Mouse (Mus musculus) ZHBTc4 (cell line): ENCODE measurements at regions not wholly inside any gene's neighbourhood (a gene's known extent, or its start where the extent isn't known, plus 50 kb on each side); places are given as distances from the start of the nearest gene placed in this dataset.

Experiments
- DNase-seq: peaks from one replicate; pipeline ENCODE4 v3.0.0-alpha.2; 2011; ENCODE audit warnings: low read depth, low spot score

DNA sequence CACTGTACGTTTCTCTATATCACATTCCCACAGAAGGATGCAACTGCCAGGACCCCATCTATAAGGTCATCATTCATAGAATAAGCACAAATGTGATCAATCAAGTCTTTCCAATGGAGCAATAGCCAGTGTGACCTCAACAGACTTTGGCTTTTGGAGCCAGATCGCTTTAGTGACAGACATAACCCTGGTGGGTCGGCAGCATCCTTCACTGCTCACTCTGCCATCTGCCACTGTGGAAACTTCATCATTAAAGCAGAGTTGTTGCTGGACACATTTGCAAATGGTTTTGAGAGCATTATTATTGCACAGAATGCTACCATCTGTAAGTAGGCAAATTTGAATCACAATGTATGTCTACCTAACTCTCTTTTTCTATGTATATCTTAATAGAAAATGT is 212.9 kb upstream of the Gk2 start:
- DNase-seq: no peak

DNA sequence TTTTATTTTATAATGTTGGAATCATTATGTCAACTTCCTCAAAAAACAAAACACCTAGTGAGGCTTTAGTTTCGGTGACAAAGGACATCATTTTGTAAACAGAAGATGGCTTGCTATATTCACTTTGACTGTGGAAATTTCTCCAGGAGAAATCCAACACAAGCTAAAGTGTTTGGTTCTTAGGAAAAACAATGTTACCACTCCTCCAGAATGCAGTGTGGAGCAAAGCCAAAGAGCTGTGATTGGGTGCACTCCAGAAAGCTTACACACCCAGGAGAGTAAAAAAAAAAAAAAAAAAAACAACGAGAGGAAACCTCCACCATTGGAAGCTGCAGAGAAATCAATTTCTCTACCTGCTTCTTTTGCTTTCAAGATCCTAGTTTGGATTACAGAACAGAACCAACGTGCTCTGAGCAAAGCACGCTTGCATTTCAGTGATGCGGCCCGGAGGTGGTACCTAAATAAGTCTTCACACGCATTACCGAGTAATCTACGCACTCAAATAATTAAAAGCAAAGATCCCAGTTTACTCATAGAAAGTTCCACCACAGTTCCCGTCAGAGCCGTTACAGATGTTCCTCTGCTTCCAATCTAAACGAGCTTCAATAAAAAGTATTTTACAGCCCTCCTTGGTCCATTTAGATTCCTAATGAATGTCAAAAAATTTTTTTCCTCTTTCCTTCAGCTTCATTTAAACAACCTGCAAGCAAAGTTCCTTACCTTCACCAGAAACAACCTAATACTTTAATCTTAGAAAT is 199.5 kb upstream of the Gk2 start:
- DNase-seq: no peak

- DNase-seq: no peak
These were observed 198.4 kb upstream of the Gk2 start for GRCm38 (mm10) chr5:97655266-97655665.

DNA sequence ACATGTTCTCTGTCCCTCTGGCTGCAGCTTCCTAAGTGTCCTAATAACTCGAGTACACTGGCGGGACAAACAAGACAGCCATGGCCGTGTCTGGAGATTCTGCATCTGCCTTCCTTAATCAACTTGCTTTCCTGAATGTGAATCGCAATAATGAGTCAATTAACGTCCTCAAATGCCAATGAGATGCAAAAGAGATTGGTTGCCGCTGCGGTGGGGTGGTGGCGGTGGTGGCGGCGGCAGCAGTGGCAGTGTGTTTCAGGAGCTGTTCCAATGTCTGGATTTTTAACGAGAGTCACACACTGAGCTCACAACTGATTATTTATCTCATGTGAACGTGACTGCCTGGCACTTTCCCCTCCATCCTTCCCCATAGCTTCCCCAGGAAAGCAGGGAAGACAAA is 197.6 kb upstream of the Gk2 start:
- no peak for DNase-seq

- DNase-seq: no peak
These were observed 185.4 kb upstream of the Gk2 start for GRCm38 (mm10) chr5:97642251-97642650.

- no peak for DNase-seq
These were observed 184.8 kb upstream of the Gk2 start for GRCm38 (mm10) chr5:97641646-97642045.

- DNase-seq: no peak
These were observed 179.5 kb upstream of the Gk2 start for GRCm38 (mm10) chr5:97636357-97636756.

DNA sequence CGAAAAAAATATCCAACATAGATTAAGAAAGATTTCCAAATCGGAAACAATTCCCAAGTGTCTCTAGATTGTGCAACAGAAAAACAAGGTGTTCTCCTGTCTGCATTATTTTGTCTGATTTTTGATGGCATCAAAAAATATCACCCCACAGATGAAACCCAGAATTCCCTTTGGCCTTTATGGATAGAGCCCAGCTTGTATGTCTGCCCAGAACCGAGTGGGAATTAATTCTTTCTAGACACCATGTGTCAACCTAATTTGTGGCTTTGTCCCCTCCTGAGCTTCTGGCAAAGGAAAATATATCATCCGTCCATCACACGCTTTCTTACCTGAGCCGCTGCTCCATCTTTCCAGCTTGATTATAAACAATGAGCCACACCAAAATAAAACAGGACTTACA is 176.9 kb upstream of the Gk2 start:
- DNase-seq: no peak

- no peak for DNase-seq
These were observed 176.0 kb upstream of the Gk2 start for GRCm38 (mm10) chr5:97632791-97633190.

- DNase-seq: no peak
These were observed 168.4 kb upstream of the Gk2 start for GRCm38 (mm10) chr5:97625200-97625599.

- DNase-seq: no peak
These were observed 163.1 kb upstream of the Gk2 start for GRCm38 (mm10) chr5:97619890-97620289.

DNA sequence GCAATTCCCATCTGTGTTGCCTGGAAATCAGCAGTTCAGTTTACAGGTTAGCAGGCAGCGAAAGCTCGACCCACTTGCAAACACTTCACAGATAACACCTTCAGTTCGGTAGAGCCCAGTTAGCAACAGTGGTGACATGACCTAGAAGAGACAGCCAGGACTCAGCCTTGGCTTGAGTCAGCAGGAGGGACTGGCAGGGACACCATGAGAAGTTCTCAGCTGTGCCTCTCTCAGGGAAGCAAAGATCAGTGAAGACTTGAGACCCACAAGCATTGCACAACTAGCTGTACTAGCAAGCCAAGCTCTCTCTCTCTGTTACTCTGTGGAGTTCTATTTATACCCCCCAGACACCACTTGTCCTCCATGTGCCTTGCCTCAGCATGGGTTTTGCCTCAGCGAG is 161.6 kb upstream of the Gk2 start:
- no peak for DNase-seq

DNA sequence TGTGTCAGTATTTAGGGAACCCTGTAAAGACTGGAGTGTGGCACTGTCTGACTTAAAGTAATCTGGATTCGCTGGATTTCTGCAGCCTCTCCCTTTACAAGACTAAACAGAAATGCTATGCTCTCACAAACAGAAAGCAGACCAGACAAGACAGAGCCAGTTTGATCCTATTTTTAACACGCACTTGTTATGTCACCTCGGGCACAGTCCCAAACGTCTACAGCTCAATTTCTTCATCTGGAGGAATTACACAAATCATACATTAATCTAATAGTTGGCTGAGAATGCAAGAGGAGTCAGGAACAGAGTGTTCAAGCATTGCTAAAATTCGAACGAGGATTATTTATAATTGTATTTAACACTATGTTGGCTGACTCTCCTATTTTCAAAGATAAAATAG is 145.4 kb upstream of the Gk2 start:
- no peak for DNase-seq

DNA sequence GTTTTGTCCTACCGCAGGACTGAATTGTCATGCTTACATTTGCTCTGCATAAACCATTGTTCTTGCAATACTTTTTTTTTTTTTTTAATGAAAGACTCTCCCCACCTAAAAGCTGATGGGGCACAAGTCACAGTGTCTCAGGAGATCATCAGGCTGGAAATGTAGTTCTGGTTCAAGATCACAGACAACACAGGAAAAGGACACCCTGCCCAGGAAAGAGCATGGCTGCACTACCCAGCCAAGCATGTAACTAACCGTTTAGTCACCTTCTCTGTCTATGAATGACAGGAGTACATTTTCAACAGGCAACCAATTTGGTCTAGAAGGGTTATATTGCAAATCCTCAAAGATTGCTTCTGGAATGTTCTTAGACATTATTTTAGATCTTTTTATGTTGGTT is 144.6 kb upstream of the Gk2 start:
- DNase-seq: no peak

DNA sequence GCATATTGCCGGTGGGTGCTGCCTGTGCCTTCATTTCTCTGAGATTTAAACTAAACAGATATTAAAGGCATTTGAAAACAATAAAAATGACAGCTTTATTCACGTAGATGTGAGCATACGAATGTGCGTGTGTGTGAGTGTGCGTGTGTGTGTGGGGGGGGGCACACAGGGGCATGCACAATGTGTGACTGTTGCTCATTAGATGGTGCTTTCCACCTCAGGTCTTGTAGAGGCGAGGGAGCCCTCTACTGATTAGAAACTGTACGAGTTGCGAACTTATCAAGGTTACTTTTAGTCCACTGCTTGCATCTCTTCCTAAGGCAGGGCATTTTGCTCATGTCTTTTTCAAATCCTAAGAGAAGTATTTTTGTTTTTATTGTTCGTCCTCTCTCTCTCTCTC is 141.9 kb upstream of the Gk2 start:
- DNase-seq: no peak

DNA sequence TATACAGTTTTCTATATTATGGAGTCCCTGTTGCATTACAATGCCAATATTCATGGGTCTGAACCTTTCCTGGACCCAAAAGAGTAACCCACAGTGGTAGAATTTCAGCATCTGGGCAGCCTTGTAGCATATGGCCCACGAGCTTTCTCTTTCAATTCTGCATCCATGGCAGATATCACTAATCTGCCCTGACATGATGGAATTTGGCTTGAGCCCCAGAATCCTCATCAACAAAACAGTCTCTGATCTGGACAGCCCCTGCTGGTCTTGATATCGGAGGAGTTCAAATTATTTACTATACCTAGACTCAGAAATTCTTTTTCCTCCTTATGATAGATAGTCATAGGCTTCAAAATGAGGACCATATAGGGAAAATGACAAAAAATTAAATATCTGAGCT is 139.1 kb upstream of the Gk2 start:
- no peak for DNase-seq

- DNase-seq: no peak
These were observed 137.3 kb upstream of the Gk2 start for GRCm38 (mm10) chr5:97594081-97594480.

DNA sequence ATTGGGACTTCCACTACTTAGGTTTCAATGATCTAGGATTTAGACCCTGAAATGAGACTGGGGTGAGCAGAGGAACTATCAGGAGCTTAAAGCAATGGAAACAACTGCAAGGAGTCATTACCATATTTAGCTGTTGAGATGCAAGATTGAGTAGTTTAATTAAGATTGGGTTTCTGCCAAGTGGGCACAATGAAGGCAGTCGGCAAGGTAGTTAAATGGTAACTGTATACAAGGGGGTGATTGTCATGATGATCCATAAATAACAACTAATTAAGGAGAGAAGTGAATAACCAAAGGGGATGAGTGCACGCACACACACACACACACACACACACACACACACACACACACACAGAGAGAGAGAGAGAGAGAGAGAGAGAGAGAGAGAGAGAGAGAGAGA is 125.7 kb upstream of the Gk2 start:
- DNase-seq: no peak

- no peak for DNase-seq
These were observed 108.7 kb upstream of the Gk2 start for GRCm38 (mm10) chr5:97565486-97565885.

- no peak for DNase-seq
These were observed 106.9 kb upstream of the Gk2 start for GRCm38 (mm10) chr5:97563724-97564123.

DNA sequence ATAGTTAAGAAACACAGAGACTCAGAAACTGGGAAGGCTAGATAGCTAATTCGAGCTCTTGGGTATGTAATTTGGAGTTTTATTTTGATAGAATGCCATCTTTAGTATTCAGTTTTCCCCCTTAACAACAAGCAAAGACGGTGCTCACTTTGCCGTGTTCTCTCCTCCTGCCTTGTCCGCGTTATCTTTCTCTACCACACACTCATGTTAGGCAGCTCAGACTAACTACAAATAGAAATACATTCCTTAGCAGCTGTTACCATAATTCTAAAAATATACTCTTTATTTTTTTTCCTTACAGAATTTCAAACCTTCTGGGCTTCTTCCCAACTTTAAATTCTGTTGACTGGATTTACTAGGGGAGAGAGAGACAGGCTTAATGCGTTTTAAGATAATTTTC is 97.5 kb upstream of the Gk2 start:
- no peak for DNase-seq

- DNase-seq: peak; percentile 80
These were observed 96.3 kb upstream of the Gk2 start for GRCm38 (mm10) chr5:97553122-97553521.

GRCm38 (mm10) chr5:97537492-97538257 is 80.9 kb upstream of the Gk2 start:
- DNase-seq: no peak
